Mouse (Mus musculus): Measurements from ENCODE around the gene Sept5.

DNA sequence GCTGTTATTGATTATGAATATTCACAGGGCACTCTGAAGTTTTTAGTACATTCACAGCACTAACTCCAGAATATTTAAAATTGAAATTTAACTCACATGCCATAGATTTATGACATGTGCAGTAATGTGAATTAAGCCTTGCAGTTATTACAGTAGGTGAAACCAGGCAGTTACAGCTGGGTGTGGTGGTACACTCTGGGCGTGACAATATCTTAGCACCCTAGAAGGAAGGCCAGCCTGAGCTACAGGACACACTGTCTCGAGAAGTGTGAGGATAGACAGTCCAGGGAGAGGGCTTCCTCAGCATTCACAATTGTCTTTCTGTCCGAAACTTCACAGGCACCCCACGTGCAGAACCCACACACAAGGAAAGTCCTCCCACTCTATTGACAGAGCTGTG, 14.7 kb upstream of the Sept5 start:
- no peak for TF ChIP-seq CTCF (conservative IDR thresholded peaks at IDR 0.05; ENCODE audit: low read length)
- TF ChIP-seq POU5F1 (IDR thresholded peaks at IDR 0.05; ENCODE audit: borderline replicate concordance, low read length), result no peak
- TF ChIP-seq NANOG (IDR thresholded peaks at IDR 0.05; ENCODE audit: borderline replicate concordance, low read length), result no peak
